Mouse (Mus musculus) G1E (cell line): ENCODE results near the gene Cyb5b. TPM values are rescaled to one million over a fixed set of nuclear protein-coding genes. Genes with fewer than 3 reads are reported as not detected.

ENCODE experiments used
- ATAC-seq: 2 replicates; pipeline ENCODE4 v1.8.0; 2016; ENCODE audit warnings: mild to moderate bottlenecking; ENCODE audit not compliant: insufficient number of reproducible peaks, poor library complexity, low FRiP score, severe bottlenecking; ENCODE audit errors: extremely low read depth
- DNase-seq: peaks from one replicate; pipeline ENCODE4 v3.0.0; 2012; ENCODE audit warnings: low spot score
- H3K27me3 ChIP-seq: 2 replicates; pipeline ENCODE4 v1.6.1; 2012; ENCODE audit warnings: mild to moderate bottlenecking, low read length, inconsistent platforms; ENCODE audit not compliant: insufficient read depth
- H3K36me3 ChIP-seq: replicated peaks from 2 replicates; pipeline ENCODE3; 2012; ENCODE audit warnings: mild to moderate bottlenecking, inconsistent platforms
- H3K4me1 ChIP-seq: 2 replicates; pipeline ENCODE4 v1.6.1; 2012; ENCODE audit warnings: low read depth, low read length, inconsistent platforms, mixed read lengths; ENCODE audit not compliant: insufficient read depth
- H3K4me3 ChIP-seq: 2 replicates; pipeline ENCODE4 v1.5.1; 2012; ENCODE audit warnings: low read depth, mild to moderate bottlenecking, inconsistent platforms, low read length, moderate library complexity, mixed read lengths
- H3K9me3 ChIP-seq: replicated peaks from 2 replicates; pipeline ENCODE4 v1.6.1; 2012; ENCODE audit warnings: inconsistent platforms
- CTCF ChIP-seq: IDR thresholded peaks from 2 replicates; pipeline ENCODE4 v1.5.1; 2012; ENCODE audit warnings: low read depth, low read length, inconsistent platforms, mixed read lengths
- GATA1 ChIP-seq: IDR thresholded peaks from 2 replicates; pipeline ENCODE4 v1.6.1; 2012; ENCODE audit warnings: borderline replicate concordance, low read length, inconsistent platforms, mixed read lengths
- GATA2 ChIP-seq: IDR thresholded peaks from 2 replicates; pipeline ENCODE4 v1.6.1; 2012; ENCODE audit warnings: low read depth, low read length, inconsistent platforms, borderline replicate concordance
- POLR2AphosphoS5 ChIP-seq: IDR thresholded peaks from 2 replicates; pipeline ENCODE4 v1.6.1; 2012; ENCODE audit warnings: low read depth, low read length, inconsistent platforms; ENCODE audit not compliant: insufficient replicate concordance
- TAL1 ChIP-seq: conservative IDR thresholded peaks from 2 replicates; pipeline ENCODE4 v1.6.1; 2012; ENCODE audit warnings: low read depth, low read length, inconsistent platforms, mixed read lengths
- polyA plus RNA-seq: library from polyadenylated mRNA; stranded (reverse); fragments of >175 nt; gene quantifications from 2 replicates; pipeline ENCODE4 v1.2.3, GENCODE M21; 2012
- total RNA-seq, 2 experiments: library from RNA; stranded (forward) in 1 of 2; stranded (reverse) in 1 of 2; fragments of 200-1000 nt in 1 of 2; fragments of >200 nt in 1 of 2; fragmentation: Nextera tagmentation in 1 of 2; gene quantifications; 2 replicates each; pipeline ENCODE4 v1.2.3; 2014 to 2017

Cyb5b gene
- total and polyA plus RNA-seq, 3 experiments: 29.9 to 106 (median 72.5) TPM

- Histone ChIP-seq H3K4me1 (peaks cover 15% of the 10 kb centered on the region), H3K4me3 (no peak overlapping the region), H3K36me3 (no peaks in the 10 kb centered on the region), H3K9me3 (no peaks in the 10 kb centered on the region), H3K27me3 (peaks cover 31% of the 10 kb centered on the region)
- ATAC-seq: no peak
- TF ChIP-seq GATA2 (no peak), POLR2AphosphoS5 (no peak), GATA1 (no peak), CTCF (no peak), TAL1 (no peak)
- no peak for DNase-seq
Observed at GRCm38 (mm10) chr8:107129171-107130025, 21.0 kb upstream of the Cyb5b start.

GRCm38 (mm10) chr8:107130028-107130427 lies 20.4 kb upstream of the Cyb5b start:
- H3K36me3 ChIP-seq: no peaks in the 10 kb centered on the region
- H3K4me3 ChIP-seq: no peak overlapping the region
- peaks cover 31% of the 10 kb centered on the region for H3K27me3 ChIP-seq
- ATAC-seq: no peak
- TF ChIP-seq GATA1 (no peak), GATA2 (no peak), POLR2AphosphoS5 (no peak), TAL1 (no peak), CTCF (no peak)
- no peak for DNase-seq
- H3K4me1 ChIP-seq: peaks cover 12% of the 10 kb centered on the region
- no peaks in the 10 kb centered on the region for H3K9me3 ChIP-seq

GRCm38 (mm10) chr8:107132581-107133491 lies 17.6 kb upstream of the Cyb5b start:
- ATAC-seq: no peak
- no peak for DNase-seq
- peaks cover 24% of the 10 kb centered on the region for H3K27me3 ChIP-seq
- no peak overlapping the region for H3K4me3 ChIP-seq
- peaks cover 14% of the 10 kb centered on the region for H3K4me1 ChIP-seq
- TF ChIP-seq GATA1 (no peak), POLR2AphosphoS5 (no peak), TAL1 (no peak), CTCF (no peak), GATA2 (no peak)
- no peaks in the 10 kb centered on the region for H3K9me3 ChIP-seq
- H3K36me3 ChIP-seq: no peaks in the 10 kb centered on the region

- no peak overlapping the region for H3K4me3 ChIP-seq
- no peak for ATAC-seq
- no peaks in the 10 kb centered on the region for H3K36me3 ChIP-seq
- peaks cover 14% of the 10 kb centered on the region for H3K4me1 ChIP-seq
- TF ChIP-seq CTCF: no peak
- TF ChIP-seq GATA2: no peak
- TF ChIP-seq POLR2AphosphoS5: no peak
- TF ChIP-seq GATA1: no peak
- no peak for TF ChIP-seq TAL1
- H3K9me3 ChIP-seq: no peaks in the 10 kb centered on the region
- H3K27me3 ChIP-seq: peaks cover 22% of the 10 kb centered on the region
- DNase-seq: no peak
Observed at GRCm38 (mm10) chr8:107133881-107134280, 16.6 kb upstream of the Cyb5b start.

- Histone ChIP-seq H3K4me3 (no peak overlapping the region), H3K4me1 (peaks cover 25% of the 10 kb centered on the region), H3K9me3 (no peaks in the 10 kb centered on the region), H3K27me3 (peaks cover 8% of the 10 kb centered on the region; the same call in 1 of the 2 replicates), H3K36me3 (no peaks in the 10 kb centered on the region)
- TF ChIP-seq TAL1 (no peak), GATA2 (no peak), POLR2AphosphoS5 (no peak), CTCF (no peak), GATA1 (no peak)
- DNase-seq (no peak), ATAC-seq (no peak)
Observed at GRCm38 (mm10) chr8:107136003-107136612, 14.3 kb upstream of the Cyb5b start.
